Mouse (Mus musculus) myocyte (in vitro differentiated cells): ENCODE measurements at regions not wholly inside any gene's neighbourhood (a gene's known extent, or its start where the extent isn't known, plus 50 kb on each side); places are given as distances from the start of the nearest gene placed in this dataset.

ENCODE experiments used
- CEBPB ChIP-seq: IDR thresholded peaks from 2 replicates; pipeline ENCODE4 v1.6.1; 2011; ENCODE audit warnings: mild to moderate bottlenecking, moderate library complexity; ENCODE audit not compliant: poor library complexity, insufficient read depth, severe bottlenecking
- MAX ChIP-seq: IDR thresholded peaks from one replicate; pipeline ENCODE4 v1.6.1; 2011; ENCODE audit warnings: low read depth, mild to moderate bottlenecking, control low read depth
- POLR2A ChIP-seq: IDR thresholded peaks from one replicate; pipeline ENCODE4 v1.6.1; 2011; ENCODE audit warnings: low read depth, mild to moderate bottlenecking, control low read depth, moderate library complexity; ENCODE audit not compliant: insufficient read length
- REST ChIP-seq: IDR thresholded peaks from one replicate; pipeline ENCODE4 v1.6.1; 2011; ENCODE audit warnings: mild to moderate bottlenecking, control low read depth, moderate library complexity; ENCODE audit not compliant: insufficient read depth, insufficient read length
- TCF12 ChIP-seq: IDR thresholded peaks from one replicate; pipeline ENCODE4 v1.6.1; 2011; ENCODE audit warnings: mild to moderate bottlenecking, control low read depth; ENCODE audit not compliant: poor library complexity, insufficient read depth, severe bottlenecking
- USF1 ChIP-seq: IDR thresholded peaks from one replicate; pipeline ENCODE4 v1.6.1; 2011; ENCODE audit warnings: low read depth, mild to moderate bottlenecking, control low read depth, moderate library complexity

- no peak for TF ChIP-seq POLR2A
- TF ChIP-seq USF1: no peak
- no peak for TF ChIP-seq MAX
- TF ChIP-seq TCF12: no peak
- TF ChIP-seq REST: no peak
- no peak for TF ChIP-seq CEBPB
Observed at GRCm38 (mm10) chr12:28186695-28187094, 365.5 kb downstream of the Dcdc2c start.
